Mouse (Mus musculus) stomach, embryonic 16.5 days (tissue): ENCODE measurements around the gene Dyrk1a. TPM values are rescaled to one million over a fixed set of nuclear protein-coding genes. Genes with fewer than 3 reads are reported as not detected.

Source experiments
- ATAC-seq: fragments of 200-750 bp; cut with Nextera tagmentation; 2 replicates; pipeline ENCODE4 v1.8.0; 2017; ENCODE audit warnings: moderate number of reproducible peaks, moderate TSS enrichment; ENCODE audit not compliant: insufficient read depth, low FRiP score
- H3K27ac ChIP-seq: fragments of 300-500 bp; sonication (generic); 2 replicates; pipeline ENCODE4 v1.5.1; 2014; ENCODE audit warnings: low read length
- H3K27me3 ChIP-seq: fragments of 300-500 bp; sonication (generic); 2 replicates; pipeline ENCODE4 v1.6.1; 2014; ENCODE audit warnings: low read length, control low read depth, mixed read lengths; ENCODE audit not compliant: control insufficient read depth, insufficient read depth
- H3K36me3 ChIP-seq: fragments of 300-500 bp; sonication (generic); 2 replicates; pipeline ENCODE4 v1.6.1; 2014; ENCODE audit warnings: low read length; ENCODE audit not compliant: control insufficient read depth, insufficient read depth
- H3K4me1 ChIP-seq: fragments of 300-500 bp; sonication (generic); 2 replicates; pipeline ENCODE4 v1.6.1; 2014; ENCODE audit warnings: low read length, control low read depth, mixed read lengths; ENCODE audit not compliant: control insufficient read depth, insufficient read depth
- H3K4me2 ChIP-seq: fragments of 300-500 bp; sonication (generic); 2 replicates; pipeline ENCODE4 v1.6.1; 2014; ENCODE audit warnings: low read depth, low read length, mixed read lengths
- H3K4me3 ChIP-seq: fragments of 300-500 bp; sonication (generic); replicated peaks from 2 replicates; pipeline ENCODE4 v1.5.1; 2014; ENCODE audit warnings: mild to moderate bottlenecking, low read length
- H3K9ac ChIP-seq: fragments of 300-500 bp; sonication (generic); 2 replicates; pipeline ENCODE4 v1.6.1; 2014; ENCODE audit warnings: low read length
- H3K9me3 ChIP-seq: fragments of 300-500 bp; sonication (generic); replicated peaks from 2 replicates; pipeline ENCODE4 v1.6.1; 2016; ENCODE audit warnings: low read length, control low read depth; ENCODE audit not compliant: control insufficient read depth
- WGBS: fragments of 180-500 bp; shearing (Covaris S2); extraction: QIAGEN DNeasy Blood & Tissue Kit; methylation state at CpG from one replicate; pipeline ENCODE4 v1.1.7; 2014; 5-methylcytosine and 5-hydroxymethylcytosine counted together
- polyA plus RNA-seq: library from polyadenylated mRNA; unstranded; fragments of >200 nt; fragmentation: Nextera tagmentation; extraction: Ambion mirVana; gene quantifications from 2 replicates; pipeline ENCODE4 v1.2.1, GENCODE M21; 2015

The Dyrk1a gene
- polyA plus RNA-seq, 1 experiment from 2014 or later = 7.4 TPM

DNA sequence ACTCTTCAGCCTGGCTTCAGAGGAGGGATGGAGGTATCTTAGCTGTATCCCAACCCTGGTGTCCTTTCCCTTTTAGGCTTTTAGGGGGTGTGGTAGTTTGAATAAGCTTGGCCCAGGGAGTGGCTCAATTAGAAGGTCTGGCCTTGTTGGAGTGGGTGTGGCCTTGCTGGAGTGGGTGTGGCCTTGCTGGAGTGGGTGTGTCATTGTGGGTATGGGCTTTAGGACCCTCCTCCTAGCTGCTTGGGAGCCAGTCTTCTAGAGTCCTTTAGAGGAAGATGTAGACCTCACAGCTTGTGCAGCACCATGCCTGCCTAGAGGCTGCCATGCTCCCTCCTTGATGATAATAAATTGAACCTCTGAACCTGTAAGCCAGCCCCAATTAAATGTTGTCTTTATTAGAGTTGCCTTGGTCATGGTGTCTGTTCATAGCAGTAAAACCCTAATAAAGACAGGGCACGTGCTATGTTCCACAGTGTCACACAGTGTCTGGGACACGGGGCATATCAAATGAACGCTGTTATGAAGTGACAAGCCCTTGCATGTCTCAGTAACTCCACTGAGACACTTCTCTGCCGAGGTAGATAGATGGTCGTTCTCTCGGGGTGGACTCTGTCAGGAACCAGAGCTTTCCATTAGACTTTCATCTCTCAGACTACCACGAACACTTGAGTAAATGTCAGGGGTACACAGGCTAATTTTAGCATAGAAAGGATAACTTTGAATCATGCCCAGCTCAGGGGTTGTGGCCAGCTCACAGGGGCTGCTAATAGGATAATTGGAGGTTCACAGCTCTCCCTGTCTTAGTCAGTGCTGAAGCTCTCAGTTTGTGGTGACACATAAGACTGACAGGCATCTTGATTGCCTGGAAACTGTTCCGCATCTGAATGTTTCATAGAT is 166.9 kb downstream of the Dyrk1a start:
- no peak for ATAC-seq

DNA sequence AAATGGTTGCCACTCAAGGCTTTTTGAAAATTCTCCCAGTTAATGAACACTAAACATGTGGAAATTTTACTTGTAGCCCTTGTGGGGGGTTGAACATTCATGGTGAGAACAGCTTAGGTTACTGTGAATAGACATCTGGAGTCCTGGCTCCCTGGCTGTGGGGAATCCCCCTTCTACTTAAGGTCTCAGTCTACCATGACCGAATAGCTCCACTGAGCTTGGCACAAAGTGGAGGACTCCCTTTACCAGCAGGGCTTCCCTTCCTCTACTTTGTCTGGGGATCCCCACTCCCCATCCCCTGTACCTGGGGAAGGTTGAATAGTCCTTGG is 167.5 kb downstream of the Dyrk1a start:
- ATAC-seq = no peak
- Histone ChIP-seq H3K4me1 (no peaks in the 10 kb centered on the region), H3K27ac (no peak overlapping the region), H3K9me3 (no peaks in the 10 kb centered on the region), H3K4me3 (no peak overlapping the region), H3K9ac (no peak overlapping the region), H3K27me3 (no peaks in the 10 kb centered on the region), H3K4me2 (no peak overlapping the region), H3K36me3 (no peaks in the 10 kb centered on the region)
- 75% methylated on average over 1 of the region's 1 CpGs for WGBS

More for the DNA sequence above, 166.9 kb downstream of the Dyrk1a start:
- no peaks in the 10 kb centered on the region for H3K27me3 ChIP-seq
- no peaks in the 10 kb centered on the region for H3K4me1 ChIP-seq
- 83% methylated on average over 8 of the region's 8 CpGs for WGBS
- H3K9ac ChIP-seq = no peak overlapping the region
- no peak overlapping the region for H3K27ac ChIP-seq
- H3K36me3 ChIP-seq = no peaks in the 10 kb centered on the region
- H3K4me2 ChIP-seq = no peak overlapping the region
- no peaks in the 10 kb centered on the region for H3K9me3 ChIP-seq
- H3K4me3 ChIP-seq = no peak overlapping the region

DNA sequence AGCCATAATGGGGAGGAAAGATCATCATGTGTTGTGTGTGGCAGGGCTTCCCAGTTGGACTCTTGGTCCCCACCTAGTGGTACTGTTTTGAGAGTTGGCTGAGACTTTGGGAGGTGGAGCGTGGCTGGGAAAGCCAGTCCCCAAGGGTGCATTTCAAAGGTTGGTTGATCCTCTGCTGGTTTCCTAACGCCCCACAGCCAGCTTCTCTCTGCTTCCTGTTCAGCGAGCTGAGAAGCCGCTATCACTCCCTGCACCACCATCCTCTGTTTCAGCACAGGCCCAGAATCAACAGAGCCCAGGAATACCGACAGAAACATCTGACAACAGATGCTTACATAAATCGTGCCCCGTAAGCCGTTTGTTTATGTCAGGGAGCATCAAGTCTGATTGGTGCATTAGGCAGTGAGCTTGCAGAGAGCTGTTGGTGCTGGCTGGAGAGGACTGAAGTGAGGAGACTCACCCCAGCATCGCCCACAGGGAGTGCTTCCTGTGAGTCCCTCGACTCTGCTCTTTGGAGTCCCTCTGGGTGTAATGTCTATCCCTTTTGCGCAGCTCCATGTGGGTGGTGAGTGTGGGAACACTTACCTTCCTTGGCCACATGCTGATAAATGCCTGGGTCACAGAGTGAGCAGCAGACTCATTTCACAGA is 174.2 kb downstream of the Dyrk1a start:
- Histone ChIP-seq H3K4me3 (peak overlapping the region; percentile 14; the same call in 1 of the 2 replicates), H3K4me2 (peak overlapping the region; percentile 41), H3K36me3 (no peaks in the 10 kb centered on the region), H3K9me3 (no peaks in the 10 kb centered on the region), H3K9ac (peak overlapping the region; percentile 49), H3K4me1 (no peaks in the 10 kb centered on the region), H3K27me3 (no peaks in the 10 kb centered on the region), H3K27ac (no peak overlapping the region)
- WGBS = 3% methylated on average over 11 of the region's 11 CpGs
- ATAC-seq = peak; percentile 72; the same call in 1 of the 2 replicates

DNA sequence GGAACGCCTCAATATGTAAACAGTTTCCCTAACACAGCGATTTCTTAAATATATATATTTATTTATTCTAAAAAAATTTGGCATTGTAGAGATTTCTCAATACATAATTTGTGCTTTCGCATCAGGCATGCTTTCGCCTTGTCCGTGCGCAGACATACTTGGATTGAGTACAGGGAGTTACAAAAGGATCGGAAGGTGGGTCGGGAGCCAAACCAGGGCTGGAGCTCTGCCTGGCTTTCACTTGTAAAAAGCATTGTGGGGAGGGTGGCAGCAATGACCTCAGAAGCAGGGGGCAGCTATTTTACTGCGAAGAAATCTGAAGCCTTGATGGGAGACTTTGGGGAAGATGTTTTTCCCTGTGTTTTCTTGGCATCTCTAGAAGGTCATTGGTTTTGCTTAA is 175.2 kb downstream of the Dyrk1a start:
- H3K9ac ChIP-seq = no peak overlapping the region
- no peak for ATAC-seq
- H3K4me1 ChIP-seq = no peaks in the 10 kb centered on the region
- H3K4me2 ChIP-seq = no peak overlapping the region
- no peaks in the 10 kb centered on the region for H3K36me3 ChIP-seq
- H3K27ac ChIP-seq = no peak overlapping the region
- no peak overlapping the region for H3K4me3 ChIP-seq
- H3K9me3 ChIP-seq = no peaks in the 10 kb centered on the region
- H3K27me3 ChIP-seq = no peaks in the 10 kb centered on the region
- 66% methylated on average over 9 of the region's 9 CpGs for WGBS

Other genes starting within 250 kb of the Dyrk1a start
- 7.0 and 8.3 TPM in 2 replicates for gene Ripply3, start 241.6 kb upstream of the Dyrk1a start, polyA plus RNA-seq
- gene Ttc3, start 199.4 kb upstream of the Dyrk1a start, polyA plus RNA-seq = 156 and 161 TPM in 2 replicates
- 117 and 131 TPM in 2 replicates for gene Pigp, start 198.2 kb upstream of the Dyrk1a start, polyA plus RNA-seq
- gene Vps26c, start 43.2 kb upstream of the Dyrk1a start, polyA plus RNA-seq = 52.7 and 53.3 TPM in 2 replicates